Mouse (Mus musculus): ENCODE results near the gene Kpna1.

GRCm38 (mm10) chr16:36057933-36058475 lies 79.5 kb downstream of the Kpna1 start:
- TF ChIP-seq CTCF (IDR thresholded peaks at IDR 0.05; ENCODE audit: borderline replicate concordance, insufficient read depth, low read depth, low read length): no peak
- no peak for TF ChIP-seq POLR2A (IDR thresholded peaks at IDR 0.05; ENCODE audit: borderline replicate concordance, insufficient read depth, low read length)

Measured in cerebellum, adult 2 months (tissue).